Mouse (Mus musculus) heart, embryonic 11.5 days (tissue): ENCODE data around the gene Xiap. TPM values are rescaled to one million over a fixed set of nuclear protein-coding genes. Genes with fewer than 3 reads are reported as not detected.

ENCODE experiments used
- ATAC-seq: fragments of 200-750 bp; cut with Nextera tagmentation; replicated peaks from 2 replicates; pipeline ENCODE4 v1.8.0; 2017; ENCODE audit warnings: moderate library complexity; ENCODE audit not compliant: insufficient number of reproducible peaks, low FRiP score, low TSS enrichment
- H3K27ac ChIP-seq: fragments of 300-500 bp; sonication (generic); 2 replicates; pipeline ENCODE4 v1.5.1; 2014; ENCODE audit warnings: mild to moderate bottlenecking, low read depth, low read length
- H3K27me3 ChIP-seq: fragments of 300-500 bp; sonication (generic); 2 replicates; pipeline ENCODE4 v1.6.1; 2014; ENCODE audit warnings: mild to moderate bottlenecking, low read length, mixed read lengths; ENCODE audit not compliant: control insufficient read depth, insufficient read depth
- H3K36me3 ChIP-seq: fragments of 300-500 bp; sonication (generic); 2 replicates; pipeline ENCODE4 v1.6.1; 2014; ENCODE audit warnings: mild to moderate bottlenecking, low read length, moderate library complexity, mixed read lengths; ENCODE audit not compliant: control insufficient read depth, insufficient read depth
- H3K4me1 ChIP-seq: fragments of 300-500 bp; sonication (generic); 2 replicates; pipeline ENCODE4 v1.6.1; 2014; ENCODE audit warnings: low read length; ENCODE audit not compliant: control insufficient read depth, insufficient read depth
- H3K4me2 ChIP-seq: fragments of 300-500 bp; sonication (generic); 2 replicates; pipeline ENCODE4 v1.6.1; 2014; ENCODE audit warnings: mild to moderate bottlenecking, moderate library complexity
- H3K4me3 ChIP-seq: fragments of 300-500 bp; sonication (generic); 2 replicates; pipeline ENCODE4 v1.5.1; 2014; ENCODE audit warnings: low read depth, low read length
- H3K9ac ChIP-seq: fragments of 300-500 bp; sonication (generic); 2 replicates; pipeline ENCODE4 v1.6.1; 2014; ENCODE audit warnings: mild to moderate bottlenecking, low read depth, low read length, moderate library complexity
- H3K9me3 ChIP-seq: fragments of 300-500 bp; sonication (generic); replicated peaks from 2 replicates; pipeline ENCODE4 v1.6.1; 2016; ENCODE audit warnings: low read length; ENCODE audit not compliant: control insufficient read depth
- WGBS: fragments of 180-500 bp; shearing (Covaris S2); extraction: QIAGEN DNeasy Blood & Tissue Kit; methylation state at CpG from one replicate; pipeline ENCODE4 v1.1.7; 2014; ENCODE audit not compliant: insufficient replicate concordance; 5-methylcytosine and 5-hydroxymethylcytosine counted together
- polyA plus RNA-seq: library from polyadenylated mRNA; unstranded; fragments of >200 nt; fragmentation: Nextera tagmentation; extraction: Ambion mirVana; gene quantifications from 2 replicates; pipeline ENCODE4 v1.2.1, GENCODE M21; 2014

Gene Xiap
- polyA plus RNA-seq, 1 experiment from 2014 or later, result 14.6 TPM

DNA sequence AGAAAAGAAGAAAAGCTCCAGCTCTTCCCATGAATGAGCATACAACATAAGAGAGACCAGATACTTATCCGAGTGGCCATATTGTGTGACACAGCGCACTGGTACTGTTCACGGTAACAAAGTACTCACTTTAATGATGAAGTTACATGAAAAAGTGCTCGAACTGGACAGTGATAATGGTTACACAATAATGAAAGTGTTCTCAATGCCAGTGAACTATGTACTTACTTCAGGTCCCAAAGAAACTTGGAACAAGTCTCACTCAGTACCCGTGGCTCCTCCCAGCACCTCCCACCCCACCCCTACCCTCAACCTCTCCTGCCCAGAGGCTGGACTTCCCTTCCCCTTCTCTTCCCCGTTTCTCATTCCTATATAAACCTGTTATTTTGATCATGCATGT, 5.6 kb downstream of the Xiap start:
- WGBS, result 86% methylated on average over 6 of the region's 6 CpGs
- Histone ChIP-seq H3K36me3 (no peaks in the 10 kb centered on the region), H3K9me3 (no peaks in the 10 kb centered on the region), H3K27ac (no peak overlapping the region), H3K9ac (no peak overlapping the region), H3K4me3 (no peak overlapping the region), H3K27me3 (no peaks in the 10 kb centered on the region), H3K4me2 (no peak overlapping the region), H3K4me1 (no peaks in the 10 kb centered on the region)
- ATAC-seq, result no peak

- Histone ChIP-seq H3K27ac (no peak overlapping the region), H3K9ac (no peak overlapping the region), H3K27me3 (no peaks in the 10 kb centered on the region), H3K4me1 (no peaks in the 10 kb centered on the region), H3K4me3 (no peak overlapping the region), H3K9me3 (no peaks in the 10 kb centered on the region), H3K4me2 (no peak overlapping the region), H3K36me3 (no peaks in the 10 kb centered on the region)
- 76% methylated on average over 1 of the region's 1 CpGs for WGBS
- ATAC-seq, result no peak
Observed at GRCm38 (mm10) chrX:42066771-42067170, 7.3 kb downstream of the Xiap start.

- WGBS, result 12% methylated on average over 27 of the region's 27 CpGs
- no peaks in the 10 kb centered on the region for H3K27me3 ChIP-seq
- H3K27ac ChIP-seq, result peak overlapping the region; percentile 91
- no peaks in the 10 kb centered on the region for H3K36me3 ChIP-seq
- ATAC-seq, result peak; percentile 82
- no peaks in the 10 kb centered on the region for H3K9me3 ChIP-seq
- peak overlapping the region; percentile 53 for H3K4me2 ChIP-seq
- peak overlapping the region; percentile 76 for H3K9ac ChIP-seq
- H3K4me1 ChIP-seq, result no peaks in the 10 kb centered on the region
- peak overlapping the region; percentile 48 for H3K4me3 ChIP-seq
Observed at GRCm38 (mm10) chrX:42067791-42068200, 8.3 kb downstream of the Xiap start.

- ATAC-seq, result peak; percentile 86
Observed at GRCm38 (mm10) chrX:42068201-42068874, 8.9 kb downstream of the Xiap start.

GRCm38 (mm10) chrX:42068875-42069257, 9.4 kb downstream of the Xiap start:
- WGBS, result 13% methylated on average over 3 of the region's 3 CpGs

More at GRCm38 (mm10) chrX:42068201-42068874, 8.9 kb downstream of the Xiap start:
- H3K36me3 ChIP-seq, result no peaks in the 10 kb centered on the region
- H3K4me2 ChIP-seq, result peak overlapping the region; percentile 65
- peak overlapping the region; percentile 91 for H3K27ac ChIP-seq
- H3K9me3 ChIP-seq, result no peaks in the 10 kb centered on the region
- H3K9ac ChIP-seq, result peak overlapping the region; percentile 76
- 20% methylated on average over 32 of the region's 37 CpGs for WGBS
- peak overlapping the region; percentile 48 for H3K4me3 ChIP-seq
- no peaks in the 10 kb centered on the region for H3K4me1 ChIP-seq
- no peaks in the 10 kb centered on the region for H3K27me3 ChIP-seq

GRCm38 (mm10) chrX:42087731-42088130, 28.3 kb downstream of the Xiap start:
- Histone ChIP-seq H3K4me3 (no peak overlapping the region), H3K4me2 (no peak overlapping the region), H3K9me3 (no peaks in the 10 kb centered on the region), H3K36me3 (no peaks in the 10 kb centered on the region), H3K27me3 (no peaks in the 10 kb centered on the region), H3K9ac (no peak overlapping the region), H3K4me1 (0 out of 2 replicates have a peak, but pooled peaks cover 3% of the 10 kb centered on the region), H3K27ac (no peak overlapping the region)
- ATAC-seq, result no peak
- 76% methylated on average over 8 of the region's 8 CpGs for WGBS

More at GRCm38 (mm10) chrX:42068875-42069257, 9.4 kb downstream of the Xiap start:
- 0 out of 2 replicates have a peak, but pooled peaks have one; percentile 1 for ATAC-seq
- H3K9me3 ChIP-seq, result no peaks in the 10 kb centered on the region
- H3K27ac ChIP-seq, result peak overlapping the region; percentile 91
- H3K4me2 ChIP-seq, result peak overlapping the region; percentile 65
- H3K4me3 ChIP-seq, result peak overlapping the region; percentile 48
- H3K27me3 ChIP-seq, result no peaks in the 10 kb centered on the region
- H3K36me3 ChIP-seq, result no peaks in the 10 kb centered on the region
- H3K4me1 ChIP-seq, result no peaks in the 10 kb centered on the region
- peak overlapping the region; percentile 74 for H3K9ac ChIP-seq

- Histone ChIP-seq H3K4me2 (no peak overlapping the region), H3K4me3 (no peak overlapping the region), H3K4me1 (0 out of 2 replicates have a peak, but pooled peaks cover 3% of the 10 kb centered on the region), H3K36me3 (no peaks in the 10 kb centered on the region), H3K27me3 (no peaks in the 10 kb centered on the region), H3K27ac (no peak overlapping the region), H3K9me3 (no peaks in the 10 kb centered on the region), H3K9ac (no peak overlapping the region)
- no peak for ATAC-seq
- 79% methylated on average over 5 of the region's 5 CpGs for WGBS
Observed at GRCm38 (mm10) chrX:42088136-42088535, 28.7 kb downstream of the Xiap start.

DNA sequence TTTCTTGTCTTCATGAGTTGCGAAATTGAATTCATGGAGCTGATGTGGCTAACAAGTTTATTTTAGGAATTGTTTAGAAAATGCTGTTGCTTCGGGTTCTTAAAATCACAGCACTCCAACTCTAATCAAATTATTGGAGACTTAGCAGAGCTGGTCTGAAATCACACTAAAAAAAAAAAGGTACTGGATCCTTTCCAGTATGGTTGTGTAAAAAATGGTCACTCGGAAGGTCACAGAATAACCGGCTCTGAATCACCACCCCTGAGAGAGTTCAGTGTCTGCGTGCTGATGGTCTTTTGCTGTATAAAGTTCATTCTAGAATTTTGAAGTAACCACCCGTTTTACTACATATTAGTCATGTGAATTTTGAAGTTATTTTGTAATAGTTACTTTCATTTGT, 47.7 kb downstream of the Xiap start:
- Histone ChIP-seq H3K9me3 (0 out of 2 replicates have a peak, but pooled peaks cover 2% of the 10 kb centered on the region), H3K4me2 (no peak overlapping the region), H3K4me1 (no peaks in the 10 kb centered on the region), H3K9ac (no peak overlapping the region), H3K27ac (no peak overlapping the region), H3K4me3 (no peak overlapping the region), H3K27me3 (no peaks in the 10 kb centered on the region), H3K36me3 (peaks cover 7% of the 10 kb centered on the region)
- no peak for ATAC-seq
- WGBS, result 91% methylated on average over 6 of the region's 6 CpGs

DNA sequence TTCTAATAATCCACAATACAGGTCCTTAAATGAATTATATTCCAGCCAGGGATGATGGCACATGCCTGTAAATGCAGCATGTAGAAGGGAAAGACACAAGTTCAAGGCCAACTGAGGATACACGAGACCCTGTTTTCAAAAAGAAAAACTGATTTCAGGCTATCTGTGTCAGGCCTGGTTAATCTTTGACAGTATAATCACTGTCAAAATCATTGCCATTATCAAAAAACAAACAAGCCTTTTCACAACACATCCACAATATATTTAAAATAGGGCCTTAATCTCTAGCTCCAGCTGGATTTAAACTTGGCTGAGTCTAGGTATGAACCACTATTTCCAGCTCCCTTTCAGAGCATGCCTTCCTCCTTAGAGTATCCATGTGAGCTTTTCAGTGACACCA, 51.1 kb downstream of the Xiap start:
- Histone ChIP-seq H3K27me3 (no peaks in the 10 kb centered on the region), H3K9me3 (0 out of 2 replicates have a peak, but pooled peaks cover 2% of the 10 kb centered on the region), H3K36me3 (peaks cover 7% of the 10 kb centered on the region), H3K4me1 (no peaks in the 10 kb centered on the region), H3K4me3 (no peak overlapping the region), H3K27ac (no peak overlapping the region), H3K4me2 (no peak overlapping the region), H3K9ac (no peak overlapping the region)
- no peak for ATAC-seq
- 78% methylated on average over 1 of the region's 1 CpGs for WGBS
